Mouse (Mus musculus): ENCODE data around the gene Xkrx. TPM values are rescaled to one million over a fixed set of nuclear protein-coding genes. Genes with fewer than 3 reads are reported as not detected.

The Xkrx gene
- total and polyA plus RNA-seq, 3 experiments, result 0.04 to 0.24 TPM; not detected in 1

- Histone ChIP-seq H3K36me3 (replicated peaks in 1 of 2; ENCODE audit: control insufficient read depth in 1 of 2, insufficient read depth in 1 of 2, low read length in 1 of 2) (no peaks in the 10 kb centered on the region), H3K4me1 (ENCODE audit: control insufficient read depth in 1 of 2, insufficient read depth in 2 of 2) (peaks cover 0 to 27% of the 10 kb centered on the region in 2 experiments; a peak in 2 of 4 replicates), H3K4me3 (replicated peaks in 1 of 3; ENCODE audit: low read depth in 2 of 3, low read length in 2 of 3, poor library complexity in 1 of 3) (no peak overlapping the region), H3K79me2 (replicated peaks; ENCODE audit: control insufficient read depth, extremely low read depth, insufficient read depth, poor library complexity, severe bottlenecking) (no peaks in the 10 kb centered on the region), H3K4me2 (ENCODE audit: insufficient read depth, low read depth, poor library complexity, severe bottlenecking) (no peak overlapping the region), H3K9me3 (replicated peaks; ENCODE audit: low read length) (no peaks in the 10 kb centered on the region), H3K27me3 (replicated peaks) (no peaks in the 10 kb centered on the region), H3K9ac (ENCODE audit: insufficient read depth, low read depth) (no peak overlapping the region), H3K27ac (ENCODE audit: insufficient read depth, low read depth) (no peak overlapping the region)
- TF ChIP-seq BHLHE40 (IDR thresholded peaks at IDR 0.05; ENCODE audit: low read depth, low read length) (no peak), MAX (IDR thresholded peaks at IDR 0.05; ENCODE audit: low read length) (no peak), ZMIZ1 (IDR thresholded peaks at IDR 0.05; ENCODE audit: low read depth, low read length) (no peak), MEF2A (IDR thresholded peaks at IDR 0.05; ENCODE audit: borderline replicate concordance, low read depth, low read length) (peak; percentile 75), CHD1 (IDR thresholded peaks at IDR 0.05; ENCODE audit: low read depth, low read length) (no peak), ZNF384 (IDR thresholded peaks at IDR 0.05; ENCODE audit: low read depth, low read length) (no peak), POLR2AphosphoS2 (IDR thresholded peaks at IDR 0.05; ENCODE audit: low read depth, low read length) (no peak), MAFK (IDR thresholded peaks at IDR 0.05; ENCODE audit: insufficient replicate concordance, low read length) (peak; percentile 51; the same call in 1 of the 2 replicates), PAX5 (IDR thresholded peaks at IDR 0.05; ENCODE audit: low read length) (no peak), EP300 (IDR thresholded peaks at IDR 0.05; ENCODE audit: low read length) (peak; percentile 74), ZC3H11A (IDR thresholded peaks at IDR 0.05; ENCODE audit: low read depth, low read length) (no peak), IRF4 (IDR thresholded peaks at IDR 0.05; ENCODE audit: low read depth, low read length) (peak; percentile 65), SIN3A (IDR thresholded peaks at IDR 0.05; ENCODE audit: low read length) (no peak), ELF1 (IDR thresholded peaks at IDR 0.05; ENCODE audit: low read depth, low read length) (0 out of 2 replicates have a peak, but pooled peaks have one; percentile 21), E2F4 (IDR thresholded peaks at IDR 0.05; ENCODE audit: insufficient replicate concordance, low read depth, low read length) (no peak), RCOR1 (conservative IDR thresholded peaks at IDR 0.05; ENCODE audit: low read depth, low read length) (no peak), USF1 (IDR thresholded peaks at IDR 0.05; ENCODE audit: low read depth, low read length) (no peak), TCF12 (IDR thresholded peaks at IDR 0.05; ENCODE audit: low read depth, low read length) (no peak), TBP (conservative IDR thresholded peaks at IDR 0.05; ENCODE audit: low read depth, low read length) (no peak), JUN (IDR thresholded peaks at IDR 0.05; ENCODE audit: insufficient read depth, low read depth, low read length) (no peak), RAD21 (IDR thresholded peaks at IDR 0.05; ENCODE audit: low read depth, low read length) (no peak)
- DNase-seq (ENCODE audit: extremely low read depth), result peak; percentile 35
- dilution Hi-C loops (cut with MboI; ENCODE audit: extremely low pct_ligation_motif_present, extremely low pct_unique_long_range_greater_than_20kb, low sequenced_read_pairs), result no loop called here
- in situ Hi-C loops (cut with MboI; ENCODE audit: low pct_ligation_motif_present, low pct_unique_long_range_greater_than_20kb, low sequenced_read_pairs), result no loop called here
These were observed 8.7 kb upstream of the Xkrx start for GRCm38 (mm10) chrX:134170584-134170983.

GRCm38 (mm10) chrX:134163484-134163883 lies 1.6 kb upstream of the Xkrx start:
- Histone ChIP-seq H3K36me3 (replicated peaks in 1 of 2; ENCODE audit: control insufficient read depth in 1 of 2, insufficient read depth in 1 of 2, low read length in 1 of 2) (no peaks in the 10 kb centered on the region), H3K27me3 (replicated peaks) (no peaks in the 10 kb centered on the region), H3K27ac (ENCODE audit: insufficient read depth, low read depth) (no peak overlapping the region), H3K9me3 (replicated peaks; ENCODE audit: low read length) (peaks cover 2% of the 10 kb centered on the region), H3K4me3 (replicated peaks in 1 of 3; ENCODE audit: low read depth in 2 of 3, low read length in 2 of 3, poor library complexity in 1 of 3) (no peak overlapping the region), H3K4me1 (ENCODE audit: control insufficient read depth in 1 of 2, insufficient read depth in 2 of 2) (peaks cover 0 to 16% of the 10 kb centered on the region in 2 experiments; a peak in 1 of 4 replicates), H3K4me2 (ENCODE audit: insufficient read depth, low read depth, poor library complexity, severe bottlenecking) (no peak overlapping the region), H3K79me2 (replicated peaks; ENCODE audit: control insufficient read depth, extremely low read depth, insufficient read depth, poor library complexity, severe bottlenecking) (no peaks in the 10 kb centered on the region), H3K9ac (ENCODE audit: insufficient read depth, low read depth) (no peak overlapping the region)
- DNase-seq (ENCODE audit: extremely low read depth), result peak; percentile 18
- no peak for TF ChIP-seq TBP (conservative IDR thresholded peaks at IDR 0.05; ENCODE audit: low read depth, low read length)
- TF ChIP-seq MAX (IDR thresholded peaks at IDR 0.05; ENCODE audit: low read length), result no peak
- TF ChIP-seq ZMIZ1 (IDR thresholded peaks at IDR 0.05; ENCODE audit: low read depth, low read length), result no peak
- no peak for TF ChIP-seq SMC3 (IDR thresholded peaks at IDR 0.05; ENCODE audit: low read depth, low read length)
- in situ Hi-C loops (cut with MboI; ENCODE audit: low pct_ligation_motif_present, low pct_unique_long_range_greater_than_20kb, low sequenced_read_pairs), result no loop called here
- dilution Hi-C loops (cut with MboI; ENCODE audit: extremely low pct_ligation_motif_present, extremely low pct_unique_long_range_greater_than_20kb, low sequenced_read_pairs), result no loop called here

All from CH12.LX (cell line).